Mouse (Mus musculus) lung, adult 2 months (tissue): Measurements from ENCODE around the gene Pcbp4.

Experiments
- CTCF ChIP-seq: fragments of 200-500 bp; IDR thresholded peaks from 2 replicates; pipeline ENCODE4 v1.5.1; 2011; ENCODE audit warnings: mild to moderate bottlenecking, low read length, control low read depth; ENCODE audit not compliant: insufficient read depth
- POLR2A ChIP-seq: fragments of 200-500 bp; IDR thresholded peaks from 2 replicates; pipeline ENCODE4 v1.6.1; 2011; ENCODE audit warnings: low read depth, mild to moderate bottlenecking, control low read depth, low read length, borderline replicate concordance; ENCODE audit errors: extremely low read depth

DNA sequence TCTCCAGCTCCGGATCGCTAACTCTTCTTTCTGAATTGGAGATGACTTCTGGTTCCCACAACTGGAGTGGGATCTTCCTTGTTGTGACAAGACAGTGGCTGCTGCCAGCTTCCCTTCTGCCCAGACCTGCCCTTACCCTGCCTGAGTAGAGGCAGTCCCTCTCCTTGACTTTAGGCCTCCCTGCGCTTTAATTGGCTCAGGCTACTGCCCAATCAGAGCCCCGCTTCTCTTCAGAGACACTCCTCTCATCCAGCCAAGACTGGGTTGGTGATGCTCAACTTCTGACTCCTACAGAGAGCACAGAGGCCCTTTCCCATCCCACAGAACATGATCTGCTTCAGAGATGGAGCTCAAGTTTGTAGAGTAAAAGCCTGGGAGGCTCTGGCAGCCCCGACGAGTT lies 51.2 kb downstream of the Pcbp4 start:
- no peak for TF ChIP-seq POLR2A
- no peak for TF ChIP-seq CTCF
